ENCODE assay signal across 16 mouse cellular contexts in genomic region chr7:83104426-83104825, GRCm38 (mm10).
"Had no signal": no experiment of that assay in that cellular context is flagged by ENCODE, and none has a peak within 500 bp of the region (broad histone marks: within the 10 kb centered on the region; RNA-seq: fewer than 3 reads in every experiment).

No protein-coding gene starts in this region.

- H3K27me3 ChIP-seq: intestine, embryonic 15.5 days; limb, embryonic 15.5 days; midbrain, embryonic 12.5 days had no signal

- H3K36me3 ChIP-seq: intestine, embryonic 15.5 days; limb, embryonic 15.5 days; midbrain, embryonic 12.5 days had no signal

- H3K4me2 ChIP-seq: intestine, embryonic 15.5 days; limb, embryonic 15.5 days; liver, embryonic 11.5 days; lung, embryonic 14.5 days; midbrain, embryonic 12.5 days had no signal

- DNase-seq: kidney, adult 8-10 months; layer of hippocampus, adult 9-11 months; liver, postnatal 0 days; lung, embryonic 14.5 days; thymus, adult 2 months; thymus, postnatal 14 days; thymus, postnatal 4 days had no signal

- H3K4me1 ChIP-seq: intestine, embryonic 15.5 days; limb, embryonic 15.5 days; midbrain, embryonic 12.5 days had no signal

- H3K4me3 ChIP-seq: intestine, embryonic 15.5 days; layer of hippocampus, adult 2 months; limb, embryonic 15.5 days; midbrain, embryonic 12.5 days had no signal

- H3K27ac ChIP-seq: intestine, embryonic 15.5 days; layer of hippocampus, adult 2 months; limb, embryonic 15.5 days; liver, embryonic 14.5 days; macrophage; midbrain, embryonic 12.5 days had no signal

- H3K9ac ChIP-seq: intestine, embryonic 15.5 days; limb, embryonic 15.5 days; liver, embryonic 14.5 days; liver, postnatal 0 days; lung, embryonic 14.5 days; midbrain, embryonic 12.5 days had no signal

- H3K9me3 ChIP-seq: intestine, embryonic 15.5 days; limb, embryonic 15.5 days; midbrain, embryonic 12.5 days had no signal

- ATAC-seq: intestine, embryonic 15.5 days; liver, postnatal 0 days; lung, postnatal 0 days; midbrain, embryonic 16.5 days had no signal
